Mouse (Mus musculus): ENCODE data around the gene Gm2310. TPM values are rescaled to one million over a fixed set of nuclear protein-coding genes. Genes with fewer than 3 reads are reported as not detected.

Gm2310 gene
- polyA plus RNA-seq, 1 experiment from 2014 or later, result not detected

DNA sequence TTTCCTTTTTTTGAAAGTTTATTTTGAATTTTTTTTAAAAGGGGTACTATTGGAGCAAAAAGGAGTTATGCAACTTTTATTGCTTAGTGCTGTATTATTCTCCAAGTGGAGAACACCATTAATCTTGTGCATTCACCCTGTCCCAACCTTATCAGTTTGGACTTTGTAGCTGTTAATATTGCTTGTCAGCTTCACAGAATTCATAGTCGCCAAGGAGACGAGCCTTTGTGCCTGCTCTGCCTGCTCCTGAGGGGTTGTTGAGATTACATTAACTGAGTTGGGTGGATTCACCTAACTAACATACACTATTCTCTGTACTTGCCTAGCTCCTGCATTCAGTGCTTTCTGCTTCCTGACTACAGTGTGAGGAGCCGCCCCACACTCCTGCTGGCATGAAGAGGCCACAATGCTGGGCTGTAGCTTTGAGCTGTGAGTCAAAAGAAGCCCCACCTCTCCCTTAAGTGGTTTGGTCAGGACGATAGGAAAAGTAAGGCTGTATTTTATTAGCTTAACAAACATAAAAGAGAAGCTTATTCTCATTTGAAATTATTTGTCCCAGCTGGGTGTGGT, 50.7 kb downstream of the Gm2310 start:
- Histone ChIP-seq H3K4me3 (no peak overlapping the region), H3K4me2 (replicated peaks) (no peak overlapping the region), H3K27me3 (no peaks in the 10 kb centered on the region), H3K27ac (no peak overlapping the region), H3K36me3 (no peaks in the 10 kb centered on the region), H3K9ac (no peak overlapping the region), H3K9me3 (replicated peaks) (no peaks in the 10 kb centered on the region), H3K4me1 (no peaks in the 10 kb centered on the region)
- ATAC-seq (ENCODE audit: low FRiP score), result no peak
- 56% methylated on average over 4 of the region's 4 CpGs for WGBS

Other genes with a start within 250 kb of the Gm2310 start
- gene Nipbl, start 75.5 kb downstream of the Gm2310 start, polyA plus RNA-seq (2016; fragmentation: Nextera tagmentation; extraction: Ambion mirVana), result 22.7 and 23.2 TPM in 2 replicates
- 97.2 and 112 TPM in 2 replicates for gene Slc1a3, start 190.8 kb upstream of the Gm2310 start, polyA plus RNA-seq (2016; fragmentation: Nextera tagmentation; extraction: Ambion mirVana)

Measured in hindbrain, embryonic 12.5 days (tissue).